Mouse (Mus musculus) midbrain, embryonic 16.5 days (tissue): ENCODE measurements around the gene Gpd1l. TPM values are rescaled to one million over a fixed set of nuclear protein-coding genes. Genes with fewer than 3 reads are reported as not detected.

Experiments
- ATAC-seq: fragments of 200-750 bp; cut with Nextera tagmentation; 2 replicates; pipeline ENCODE4 v1.8.0; 2017; ENCODE audit warnings: moderate TSS enrichment
- H3K27ac ChIP-seq: fragments of 300-500 bp; sonication (generic); 2 replicates; pipeline ENCODE4 v1.5.1; 2014; ENCODE audit warnings: mild to moderate bottlenecking, low read length, mixed read lengths
- H3K27me3 ChIP-seq: fragments of 300-500 bp; sonication (generic); 2 replicates; pipeline ENCODE4 v1.6.1; 2014; ENCODE audit warnings: low read depth, low read length, mixed read lengths; ENCODE audit not compliant: control insufficient read depth, insufficient read depth
- H3K36me3 ChIP-seq: fragments of 300-500 bp; sonication (generic); 2 replicates; pipeline ENCODE4 v1.6.1; 2014; ENCODE audit warnings: mild to moderate bottlenecking, low read length, moderate library complexity, mixed read lengths; ENCODE audit not compliant: control insufficient read depth, insufficient read depth
- H3K4me1 ChIP-seq: fragments of 300-500 bp; sonication (generic); 2 replicates; pipeline ENCODE4 v1.6.1; 2014; ENCODE audit warnings: mild to moderate bottlenecking, low read length, mixed read lengths; ENCODE audit not compliant: control insufficient read depth, insufficient read depth
- H3K4me2 ChIP-seq: fragments of 300-500 bp; sonication (generic); 2 replicates; pipeline ENCODE4 v1.6.1; 2014; ENCODE audit warnings: mild to moderate bottlenecking, low read length, mixed read lengths
- H3K4me3 ChIP-seq: fragments of 300-500 bp; sonication (generic); 2 replicates; pipeline ENCODE4 v1.5.1; 2014; ENCODE audit warnings: low read depth, mild to moderate bottlenecking, low read length, moderate library complexity, mixed read lengths
- H3K9ac ChIP-seq: fragments of 300-500 bp; sonication (generic); 2 replicates; pipeline ENCODE4 v1.6.1; 2014; ENCODE audit warnings: low read depth, low read length, mixed read lengths
- H3K9me3 ChIP-seq: fragments of 300-500 bp; sonication (generic); replicated peaks from 2 replicates; pipeline ENCODE4 v1.6.1; 2014; ENCODE audit warnings: mild to moderate bottlenecking, low read length, mixed read lengths; ENCODE audit not compliant: control insufficient read depth, poor library complexity, severe bottlenecking
- WGBS: fragments of 180-500 bp; shearing (Covaris S2); extraction: QIAGEN DNeasy Blood & Tissue Kit; methylation state at CpG from one replicate; pipeline ENCODE4 v1.1.7; 2014; 5-methylcytosine and 5-hydroxymethylcytosine counted together
- polyA plus RNA-seq: library from polyadenylated mRNA; unstranded; fragments of >200 nt; fragmentation: Nextera tagmentation; extraction: Ambion mirVana; gene quantifications from 2 replicates; pipeline ENCODE4 v1.2.1, GENCODE M21; 2015

Gene Gpd1l
- polyA plus RNA-seq, 1 experiment from 2014 or later, result 40.1 TPM

- Histone ChIP-seq H3K4me1 (no peaks in the 10 kb centered on the region), H3K4me2 (no peak overlapping the region), H3K27ac (no peak overlapping the region), H3K9me3 (0 out of 2 replicates have a peak, but pooled peaks cover 3% of the 10 kb centered on the region), H3K27me3 (no peaks in the 10 kb centered on the region), H3K36me3 (no peaks in the 10 kb centered on the region), H3K4me3 (no peak overlapping the region), H3K9ac (no peak overlapping the region)
- 87% methylated on average over 4 of the region's 4 CpGs for WGBS
- no peak for ATAC-seq
These were observed 26.4 kb upstream of the Gpd1l start for GRCm38 (mm10) chr9:114960043-114960789.

- H3K36me3 ChIP-seq, result no peaks in the 10 kb centered on the region
- WGBS, result 44% methylated on average over 5 of the region's 5 CpGs
- no peak overlapping the region for H3K4me2 ChIP-seq
- no peaks in the 10 kb centered on the region for H3K4me1 ChIP-seq
- no peak overlapping the region for H3K27ac ChIP-seq
- H3K27me3 ChIP-seq, result no peaks in the 10 kb centered on the region
- ATAC-seq, result no peak
- H3K9me3 ChIP-seq, result no peaks in the 10 kb centered on the region
- H3K4me3 ChIP-seq, result no peak overlapping the region
- H3K9ac ChIP-seq, result no peak overlapping the region
These were observed 23.2 kb upstream of the Gpd1l start for GRCm38 (mm10) chr9:114956945-114957344.

GRCm38 (mm10) chr9:114955340-114955739 lies 21.6 kb upstream of the Gpd1l start:
- no peak overlapping the region for H3K4me2 ChIP-seq
- H3K27me3 ChIP-seq, result no peaks in the 10 kb centered on the region
- H3K9me3 ChIP-seq, result no peaks in the 10 kb centered on the region
- no peak overlapping the region for H3K4me3 ChIP-seq
- H3K27ac ChIP-seq, result no peak overlapping the region
- no peak overlapping the region for H3K9ac ChIP-seq
- no peaks in the 10 kb centered on the region for H3K36me3 ChIP-seq
- H3K4me1 ChIP-seq, result no peaks in the 10 kb centered on the region
- ATAC-seq, result no peak
- WGBS, result 94% methylated on average over 11 of the region's 11 CpGs

GRCm38 (mm10) chr9:114952866-114953265 lies 19.1 kb upstream of the Gpd1l start:
- Histone ChIP-seq H3K27me3 (no peaks in the 10 kb centered on the region), H3K4me2 (no peak overlapping the region), H3K9ac (no peak overlapping the region), H3K27ac (no peak overlapping the region), H3K9me3 (no peaks in the 10 kb centered on the region), H3K36me3 (no peaks in the 10 kb centered on the region), H3K4me3 (no peak overlapping the region), H3K4me1 (no peaks in the 10 kb centered on the region)
- 59% methylated on average over 1 of the region's 1 CpGs for WGBS
- no peak for ATAC-seq

GRCm38 (mm10) chr9:114948395-114948794 lies 14.6 kb upstream of the Gpd1l start:
- no peaks in the 10 kb centered on the region for H3K4me1 ChIP-seq
- no peak overlapping the region for H3K4me3 ChIP-seq
- WGBS, result 64% methylated on average over 5 of the region's 5 CpGs
- no peaks in the 10 kb centered on the region for H3K27me3 ChIP-seq
- no peak overlapping the region for H3K4me2 ChIP-seq
- no peaks in the 10 kb centered on the region for H3K36me3 ChIP-seq
- H3K27ac ChIP-seq, result no peak overlapping the region
- no peak for ATAC-seq
- H3K9ac ChIP-seq, result no peak overlapping the region
- no peaks in the 10 kb centered on the region for H3K9me3 ChIP-seq

- H3K27me3 ChIP-seq, result no peaks in the 10 kb centered on the region
- no peak overlapping the region for H3K27ac ChIP-seq
- no peak overlapping the region for H3K4me3 ChIP-seq
- WGBS, result 87% methylated on average over 6 of the region's 6 CpGs
- no peaks in the 10 kb centered on the region for H3K9me3 ChIP-seq
- no peak overlapping the region for H3K4me2 ChIP-seq
- ATAC-seq, result no peak
- H3K36me3 ChIP-seq, result no peaks in the 10 kb centered on the region
- no peaks in the 10 kb centered on the region for H3K4me1 ChIP-seq
- no peak overlapping the region for H3K9ac ChIP-seq
These were observed 11.8 kb upstream of the Gpd1l start for GRCm38 (mm10) chr9:114945576-114945975.

GRCm38 (mm10) chr9:114944642-114945041 lies 10.9 kb upstream of the Gpd1l start:
- ATAC-seq, result no peak
- no peak overlapping the region for H3K9ac ChIP-seq
- no peaks in the 10 kb centered on the region for H3K27me3 ChIP-seq
- no peak overlapping the region for H3K4me2 ChIP-seq
- WGBS, result 90% methylated on average over 3 of the region's 3 CpGs
- H3K27ac ChIP-seq, result no peak overlapping the region
- H3K4me1 ChIP-seq, result no peaks in the 10 kb centered on the region
- no peak overlapping the region for H3K4me3 ChIP-seq
- no peaks in the 10 kb centered on the region for H3K9me3 ChIP-seq
- H3K36me3 ChIP-seq, result no peaks in the 10 kb centered on the region

GRCm38 (mm10) chr9:114936687-114937086 lies 2.9 kb upstream of the Gpd1l start:
- ATAC-seq, result no peak
- no peak overlapping the region for H3K27ac ChIP-seq
- peaks cover 8% of the 10 kb centered on the region for H3K4me1 ChIP-seq
- H3K9me3 ChIP-seq, result no peaks in the 10 kb centered on the region
- H3K36me3 ChIP-seq, result no peaks in the 10 kb centered on the region
- H3K9ac ChIP-seq, result no peak overlapping the region
- no peaks in the 10 kb centered on the region for H3K27me3 ChIP-seq
- WGBS, result 88% methylated on average over 2 of the region's 2 CpGs
- H3K4me2 ChIP-seq, result no peak overlapping the region
- H3K4me3 ChIP-seq, result no peak overlapping the region

- Histone ChIP-seq H3K4me3 (no peak overlapping the region), H3K27me3 (no peaks in the 10 kb centered on the region), H3K27ac (no peak overlapping the region), H3K36me3 (no peaks in the 10 kb centered on the region), H3K4me2 (no peak overlapping the region), H3K9ac (no peak overlapping the region), H3K9me3 (no peaks in the 10 kb centered on the region), H3K4me1 (peaks cover 8% of the 10 kb centered on the region)
- 84% methylated on average over 4 of the region's 4 CpGs for WGBS
- no peak for ATAC-seq
These were observed 1.5 kb upstream of the Gpd1l start for GRCm38 (mm10) chr9:114935321-114935720.
